Mouse (Mus musculus) hindlimb bud, embryonic 11.5 days (tissue): ENCODE measurements around the gene Ddx59.

Experiments
- DNase-seq: peaks from one replicate; pipeline ENCODE4 v3.0.0-alpha.2; 2012; ENCODE audit warnings: low read depth, low spot score; ENCODE audit errors: extremely low spot score

Gene Ddx59

GRCm38 (mm10) chr1:136447338-136447737, 32.3 kb downstream of the Ddx59 start:
- DNase-seq: no peak

GRCm38 (mm10) chr1:136449541-136449940, 34.5 kb downstream of the Ddx59 start:
- no peak for DNase-seq

DNA sequence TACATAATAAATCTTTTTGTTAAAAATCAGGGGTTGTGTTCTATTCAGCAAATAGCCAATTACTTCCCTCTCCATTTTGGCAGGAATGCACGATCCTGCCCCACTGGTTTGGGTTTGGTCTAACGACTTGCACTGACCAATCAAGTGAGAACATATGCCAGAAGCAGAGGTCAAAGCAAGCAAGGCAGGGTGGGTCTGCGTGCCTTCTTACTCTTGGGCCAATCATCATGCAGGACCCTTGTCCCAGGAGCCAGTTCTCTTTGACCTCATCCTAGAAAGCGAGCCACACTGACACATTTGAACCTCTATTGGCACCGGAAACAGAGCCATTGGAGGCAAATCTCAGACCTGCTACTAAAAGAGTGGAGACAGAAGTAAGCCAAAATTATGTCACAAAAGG, 35.1 kb downstream of the Ddx59 start:
- DNase-seq: no peak

GRCm38 (mm10) chr1:136452421-136452820, 37.4 kb downstream of the Ddx59 start:
- no peak for DNase-seq

GRCm38 (mm10) chr1:136455756-136456585, 40.9 kb downstream of the Ddx59 start:
- no peak for DNase-seq

DNA sequence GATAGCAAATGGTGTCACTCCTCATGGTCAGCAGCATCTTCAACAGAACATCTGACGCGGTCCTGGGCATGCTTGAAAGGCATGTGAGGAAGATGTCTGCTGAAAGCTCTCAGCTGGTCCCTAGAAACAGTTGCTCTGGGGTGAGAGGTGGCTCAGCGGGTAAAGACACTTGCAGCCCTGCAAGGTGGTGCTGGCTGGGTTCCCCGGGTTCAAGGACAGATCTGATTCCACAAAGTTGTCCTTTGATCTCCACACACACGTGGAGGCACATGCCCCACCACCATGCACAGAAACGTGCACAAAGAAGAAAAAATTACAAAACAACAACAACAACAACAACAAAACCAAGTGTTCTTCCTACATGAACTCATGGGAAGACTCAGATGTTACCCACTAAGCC, 41.7 kb downstream of the Ddx59 start:
- no peak for DNase-seq

GRCm38 (mm10) chr1:136457403-136457802, 42.3 kb downstream of the Ddx59 start:
- no peak for DNase-seq

DNA sequence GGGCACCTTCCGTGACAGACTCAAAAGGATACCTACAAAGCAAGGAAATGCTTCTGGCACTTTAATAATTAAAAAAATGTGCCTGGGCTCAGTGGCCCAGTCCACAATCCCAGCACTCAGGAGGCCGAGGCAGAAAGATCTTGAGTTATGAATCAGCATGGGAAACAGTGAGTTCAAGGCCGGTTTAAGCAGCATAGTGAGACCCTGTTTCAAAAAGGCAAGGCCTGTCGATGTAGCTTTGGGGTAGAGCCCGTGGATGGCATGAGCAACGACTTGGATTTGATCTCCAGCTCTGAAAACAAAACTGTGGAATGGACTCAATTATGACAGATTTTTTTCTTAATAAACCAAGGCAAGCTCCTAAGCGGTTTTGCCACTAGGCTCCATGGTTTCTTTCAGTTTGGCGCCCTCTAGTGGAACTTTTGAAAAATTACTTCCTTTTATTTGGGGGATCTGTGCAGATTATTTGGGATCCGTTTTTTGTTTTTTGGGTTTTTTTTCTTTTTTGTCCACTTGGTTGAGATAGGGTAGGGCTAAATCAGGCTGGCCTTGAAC, 43.7 kb downstream of the Ddx59 start:
- DNase-seq: peak; percentile 26

GRCm38 (mm10) chr1:136462443-136462842, 47.4 kb downstream of the Ddx59 start:
- DNase-seq: no peak

DNA sequence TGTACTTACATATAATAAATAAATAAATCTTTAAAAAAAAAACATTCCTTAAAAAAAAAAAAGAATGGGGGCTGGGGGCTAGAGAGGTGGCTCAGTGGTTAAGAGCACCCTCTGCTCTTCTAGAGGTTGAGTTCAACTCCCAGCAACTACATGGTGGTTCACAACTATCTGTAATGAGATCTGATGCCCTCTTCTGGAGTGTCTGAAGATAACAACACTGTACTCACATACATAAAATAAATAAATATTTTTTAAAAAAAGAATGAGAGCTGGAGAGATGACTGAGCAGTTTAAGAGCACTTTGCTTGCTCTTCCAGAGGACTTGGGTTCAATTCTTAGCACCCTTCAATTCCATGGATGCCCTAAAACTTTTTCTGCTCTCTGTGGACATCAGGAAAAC, 50.1 kb downstream of the Ddx59 start:
- DNase-seq: no peak

- DNase-seq: peak; percentile 89
These were observed 51.2 kb downstream of the Ddx59 start, which contains the start of gene Kif14 for GRCm38 (mm10) chr1:136466143-136466811. Gene Kif14, plus strand, starts transcription at chr1:136466343.

DNA sequence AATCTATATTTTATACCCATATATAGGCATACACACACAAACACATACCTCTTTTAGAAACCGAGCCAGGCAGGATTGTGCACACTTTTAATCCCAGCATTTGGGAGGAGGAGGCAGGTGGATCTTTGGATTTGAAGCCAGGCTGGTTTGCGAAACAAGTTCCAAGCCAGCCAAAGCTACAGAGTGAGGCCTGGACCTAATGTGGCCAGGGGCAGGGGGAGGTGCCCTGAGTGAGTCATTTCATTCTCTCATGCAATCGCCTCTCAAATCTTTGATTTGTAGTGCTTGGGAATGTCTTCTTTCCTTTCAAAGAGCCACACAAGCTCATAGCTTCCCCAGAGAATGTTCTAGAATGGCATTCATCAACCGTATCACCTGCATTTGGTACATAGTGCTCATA, 54.3 kb downstream of the Ddx59 start:
- no peak for DNase-seq

DNA sequence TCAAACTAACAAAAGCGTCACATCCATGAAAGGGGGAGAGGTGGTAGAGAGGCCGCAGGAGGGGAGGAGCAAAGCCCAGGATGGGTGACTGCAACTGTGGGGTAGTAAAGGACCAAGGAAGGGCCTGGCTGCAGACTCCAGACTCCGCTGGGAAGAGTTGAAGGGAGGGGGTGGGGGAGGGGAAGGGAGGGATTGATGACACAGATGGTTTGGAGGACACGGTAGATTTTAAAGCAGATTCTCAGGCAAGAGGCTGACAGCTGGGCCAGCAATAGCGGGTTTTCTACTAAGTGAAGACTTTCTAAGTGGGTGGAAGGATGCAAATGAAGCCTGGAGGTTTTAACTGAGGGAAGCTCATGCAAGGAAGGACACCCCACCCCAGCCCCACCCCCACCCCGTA, 55.4 kb downstream of the Ddx59 start:
- no peak for DNase-seq
